Mouse (Mus musculus) adrenal gland, adult 2 months (tissue): ENCODE data around the gene Vmn1r159. TPM values are rescaled to one million over a fixed set of nuclear protein-coding genes. Genes with fewer than 3 reads are reported as not detected.
"Not testable (repeated sequence)": the region's sequence is repeated elsewhere in the genome, so short reads cannot be mapped to it uniquely, and the experiment has no call there.

Experiments used
- DNase-seq: peaks from one replicate; pipeline ENCODE4 v3.0.0; 2021
- long read RNA-seq: library from polyadenylated mRNA; stranded (forward); transcript quantifications from one replicate; pipeline ENCODE4 v2.0.0, GENCODE M21; 2021
- polyA plus RNA-seq: library from polyadenylated mRNA; depleted of rRNA; stranded (reverse); fragments of >200 nt; gene quantifications from 2 replicates; pipeline ENCODE4 v1.2.3, GENCODE M21; 2012; rRNA removed
- total RNA-seq, 2 experiments: library from RNA; stranded (reverse); gene quantifications; 2 replicates each; pipeline ENCODE4 v1.2.3; 2021

Vmn1r159 gene
- not detected for total RNA-seq
- polyA plus RNA-seq: not detected in 2 replicates
- long read RNA-seq: 0 reads

- DNase-seq: not testable (repeated sequence)
These were observed at the start of gene Vmn1r159 for GRCm38 (mm10) chr7:22843505-22843904. Gene Vmn1r159, minus strand, starts transcription at chr7:22843605.

GRCm38 (mm10) chr7:22870924-22871323, 27.5 kb upstream of the Vmn1r159 start, which contains the start of gene Vmn1r160:
Gene Vmn1r160, plus strand, starts transcription at chr7:22871224.
- DNase-seq: not testable (repeated sequence)

Other genes starting within 250 kb of the Vmn1r159 start
- not detected for gene Vmn1r155, start 185.6 kb downstream of the Vmn1r159 start, total RNA-seq
- not detected in 2 replicates for gene Vmn1r155, start 185.6 kb downstream of the Vmn1r159 start, polyA plus RNA-seq
- gene Gm8693, start 151.3 kb downstream of the Vmn1r159 start, total RNA-seq: not detected
- gene Gm8693, start 151.3 kb downstream of the Vmn1r159 start, polyA plus RNA-seq: not detected in 2 replicates
- not detected for gene Gm4567, start 123.9 kb downstream of the Vmn1r159 start, total RNA-seq
- gene Gm4567, start 123.9 kb downstream of the Vmn1r159 start, polyA plus RNA-seq: not detected in 2 replicates
- gene Vmn1r157, start 81.9 kb downstream of the Vmn1r159 start, total RNA-seq: not detected
- gene Vmn1r157, start 81.9 kb downstream of the Vmn1r159 start, polyA plus RNA-seq: not detected in 2 replicates
- not detected for gene Vmn1r158, start 52.8 kb downstream of the Vmn1r159 start, total RNA-seq
- gene Vmn1r158, start 52.8 kb downstream of the Vmn1r159 start, polyA plus RNA-seq: not detected in 2 replicates
- gene Vmn1r160, start 27.6 kb upstream of the Vmn1r159 start, total RNA-seq: not detected
- not detected in 2 replicates for gene Vmn1r160, start 27.6 kb upstream of the Vmn1r159 start, polyA plus RNA-seq
- not detected for gene Gm4214, start 141.1 kb upstream of the Vmn1r159 start, total RNA-seq
- gene Gm4214, start 141.1 kb upstream of the Vmn1r159 start, polyA plus RNA-seq: not detected in 2 replicates
- gene Gm4216, start 176.3 kb upstream of the Vmn1r159 start, total RNA-seq: not detected
- not detected in 2 replicates for gene Gm4216, start 176.3 kb upstream of the Vmn1r159 start, polyA plus RNA-seq
- gene Vmn1r163, start 211.9 kb upstream of the Vmn1r159 start, total RNA-seq: not detected
- gene Vmn1r163, start 211.9 kb upstream of the Vmn1r159 start, polyA plus RNA-seq: not detected in 2 replicates
- gene Gm8720, start 223.9 kb upstream of the Vmn1r159 start, total RNA-seq: not detected
- gene Gm8720, start 223.9 kb upstream of the Vmn1r159 start, polyA plus RNA-seq: not detected in 2 replicates